Mouse (Mus musculus): Measurements from ENCODE around the gene Gm37240. TPM values are rescaled to one million over a fixed set of nuclear protein-coding genes. Genes with fewer than 3 reads are reported as not detected.

The Gm37240 gene
- total RNA-seq, 1 experiment, result 1.2 TPM

GRCm38 (mm10) chr3:85842881-85843218 lies 44.5 kb downstream of the Gm37240 start:
- Histone ChIP-seq H3K9ac (ENCODE audit: insufficient read depth, low read depth, low read length, poor library complexity, severe bottlenecking) (no peak overlapping the region), H3K4me1 (ENCODE audit: control insufficient read depth in 2 of 2, insufficient read depth in 2 of 2, low read length in 2 of 2, poor library complexity in 1 of 2) (peaks cover 4 to 5% of the 10 kb centered on the region in 2 experiments; a peak in 3 of 4 replicates), H3K4me3 (ENCODE audit: insufficient read depth in 1 of 2, low read depth in 1 of 2, low read length in 2 of 2, poor library complexity in 1 of 2, severe bottlenecking in 1 of 2) (no peak overlapping the region), H3K27ac (ENCODE audit: insufficient read depth, low read depth, low read length, poor library complexity, severe bottlenecking) (no peak overlapping the region), H3K36me3 (ENCODE audit: control insufficient read depth, insufficient read depth, low read length, poor library complexity, severe bottlenecking) (no peaks in the 10 kb centered on the region), H3K9me3 (ENCODE audit: control insufficient read depth, insufficient read depth, low read depth, low read length) (no peaks in the 10 kb centered on the region)
- TF ChIP-seq MAFK (IDR thresholded peaks at IDR 0.05; ENCODE audit: insufficient read depth, low read depth, low read length) (no peak), ZNF384 (IDR thresholded peaks at IDR 0.05; ENCODE audit: low read depth, low read length) (no peak), HCFC1 (IDR thresholded peaks at IDR 0.05; ENCODE audit: borderline replicate concordance, insufficient read depth, low read length) (no peak), CHD2 (IDR thresholded peaks at IDR 0.05; ENCODE audit: low read depth, low read length) (no peak), ZC3H11A (IDR thresholded peaks at IDR 0.05; ENCODE audit: borderline replicate concordance, low read depth, low read length) (no peak)
- in situ Hi-C loops (cut with MboI; ENCODE audit: low sequenced_read_pairs in 2 of 2, unreplicated experiment in 2 of 2), result no loop called here
- no peak for DNase-seq (ENCODE audit: low read depth, low spot score)

GRCm38 (mm10) chr3:85842177-85842880 lies 45.0 kb downstream of the Gm37240 start:
- Histone ChIP-seq H3K36me3 (ENCODE audit: control insufficient read depth, insufficient read depth, low read length, poor library complexity, severe bottlenecking) (no peaks in the 10 kb centered on the region), H3K4me1 (ENCODE audit: control insufficient read depth in 2 of 2, insufficient read depth in 2 of 2, low read length in 2 of 2, poor library complexity in 1 of 2) (peaks cover 4 to 5% of the 10 kb centered on the region in 2 experiments; a peak in 3 of 4 replicates), H3K4me3 (ENCODE audit: insufficient read depth in 1 of 2, low read depth in 1 of 2, low read length in 2 of 2, poor library complexity in 1 of 2, severe bottlenecking in 1 of 2) (no peak overlapping the region), H3K27ac (ENCODE audit: insufficient read depth, low read depth, low read length, poor library complexity, severe bottlenecking) (no peak overlapping the region), H3K9ac (ENCODE audit: insufficient read depth, low read depth, low read length, poor library complexity, severe bottlenecking) (no peak overlapping the region), H3K9me3 (ENCODE audit: control insufficient read depth, insufficient read depth, low read depth, low read length) (no peaks in the 10 kb centered on the region)
- TF ChIP-seq CHD2 (IDR thresholded peaks at IDR 0.05; ENCODE audit: low read depth, low read length) (no peak), ZNF384 (IDR thresholded peaks at IDR 0.05; ENCODE audit: low read depth, low read length) (no peak), MAFK (IDR thresholded peaks at IDR 0.05; ENCODE audit: insufficient read depth, low read depth, low read length) (no peak)
- in situ Hi-C loops (cut with MboI; ENCODE audit: low sequenced_read_pairs in 2 of 2, unreplicated experiment in 2 of 2), result no loop called here
- DNase-seq (ENCODE audit: low read depth, low spot score), result no peak

GRCm38 (mm10) chr3:85841454-85842176 lies 45.7 kb downstream of the Gm37240 start:
- no peak for DNase-seq (ENCODE audit: low read depth, low spot score)
- in situ Hi-C loops (cut with MboI; ENCODE audit: low sequenced_read_pairs in 2 of 2, unreplicated experiment in 2 of 2), result no loop called here
- no peak overlapping the region for H3K27ac ChIP-seq (ENCODE audit: insufficient read depth, low read depth, low read length, poor library complexity, severe bottlenecking)
- no peaks in the 10 kb centered on the region for H3K9me3 ChIP-seq (ENCODE audit: control insufficient read depth, insufficient read depth, low read depth, low read length)
- no peaks in the 10 kb centered on the region for H3K36me3 ChIP-seq (ENCODE audit: control insufficient read depth, insufficient read depth, low read length, poor library complexity, severe bottlenecking)
- no peak overlapping the region for H3K4me3 ChIP-seq (ENCODE audit: insufficient read depth in 1 of 2, low read depth in 1 of 2, low read length in 2 of 2, poor library complexity in 1 of 2, severe bottlenecking in 1 of 2)
- H3K4me1 ChIP-seq (ENCODE audit: control insufficient read depth in 2 of 2, insufficient read depth in 2 of 2, low read length in 2 of 2, poor library complexity in 1 of 2), result peaks cover 4 to 5% of the 10 kb centered on the region in 2 experiments; a peak in 3 of 4 replicates
- no peak overlapping the region for H3K9ac ChIP-seq (ENCODE audit: insufficient read depth, low read depth, low read length, poor library complexity, severe bottlenecking)
- TF ChIP-seq CHD2 (IDR thresholded peaks at IDR 0.05; ENCODE audit: low read depth, low read length) (no peak), ZNF384 (IDR thresholded peaks at IDR 0.05; ENCODE audit: low read depth, low read length) (no peak), ZC3H11A (IDR thresholded peaks at IDR 0.05; ENCODE audit: borderline replicate concordance, low read depth, low read length) (no peak), MAFK (IDR thresholded peaks at IDR 0.05; ENCODE audit: insufficient read depth, low read depth, low read length) (no peak), HCFC1 (IDR thresholded peaks at IDR 0.05; ENCODE audit: borderline replicate concordance, insufficient read depth, low read length) (no peak)

- in situ Hi-C loops (cut with MboI; ENCODE audit: low sequenced_read_pairs in 2 of 2, unreplicated experiment in 2 of 2), result no loop called here
Observed at GRCm38 (mm10) chr3:85833627-85834026, 53.7 kb downstream of the Gm37240 start.

More at GRCm38 (mm10) chr3:85833627-85834026, 53.7 kb downstream of the Gm37240 start:
- Histone ChIP-seq H3K9ac (ENCODE audit: insufficient read depth, low read depth, low read length, poor library complexity, severe bottlenecking) (no peak overlapping the region), H3K4me1 (ENCODE audit: control insufficient read depth in 2 of 2, insufficient read depth in 2 of 2, low read length in 2 of 2, poor library complexity in 1 of 2) (peaks cover 0 to 9% of the 10 kb centered on the region in 2 experiments; a peak in 2 of 4 replicates), H3K36me3 (ENCODE audit: control insufficient read depth, insufficient read depth, low read length, poor library complexity, severe bottlenecking) (no peaks in the 10 kb centered on the region), H3K27ac (ENCODE audit: insufficient read depth, low read depth, low read length, poor library complexity, severe bottlenecking) (no peak overlapping the region), H3K4me3 (ENCODE audit: insufficient read depth in 1 of 2, low read depth in 1 of 2, low read length in 2 of 2, poor library complexity in 1 of 2, severe bottlenecking in 1 of 2) (no peak overlapping the region), H3K9me3 (ENCODE audit: control insufficient read depth, insufficient read depth, low read depth, low read length) (no peaks in the 10 kb centered on the region)
- TF ChIP-seq ZC3H11A (IDR thresholded peaks at IDR 0.05; ENCODE audit: borderline replicate concordance, low read depth, low read length), result no peak
- TF ChIP-seq CHD2 (IDR thresholded peaks at IDR 0.05; ENCODE audit: low read depth, low read length), result no peak
- TF ChIP-seq MAFK (IDR thresholded peaks at IDR 0.05; ENCODE audit: insufficient read depth, low read depth, low read length), result no peak
- TF ChIP-seq HCFC1 (IDR thresholded peaks at IDR 0.05; ENCODE audit: borderline replicate concordance, insufficient read depth, low read length), result no peak
- no peak for TF ChIP-seq ZNF384 (IDR thresholded peaks at IDR 0.05; ENCODE audit: low read depth, low read length)
- no peak for DNase-seq (ENCODE audit: low read depth, low spot score)

All from ES-E14 (cell line).